Mouse (Mus musculus) limb, embryonic 14.5 days (tissue): ENCODE data around the gene Grip1. TPM values are rescaled to one million over a fixed set of nuclear protein-coding genes. Genes with fewer than 3 reads are reported as not detected.
A peak's percentile ranks its signal among the peaks of the same experiment; 100 is the strongest.

Experiments used
- ATAC-seq: fragments of 200-750 bp; cut with Nextera tagmentation; 2 replicates; pipeline ENCODE4 v1.8.0; 2017; ENCODE audit warnings: low read depth, moderate number of reproducible peaks, moderate TSS enrichment; ENCODE audit not compliant: low FRiP score
- DNase-seq: peaks from one replicate; pipeline ENCODE4 v3.0.0-alpha.2; 2015; ENCODE audit warnings: low spot score
- H3K27ac ChIP-seq: fragments of 300-500 bp; sonication (generic); replicated peaks from 2 replicates; pipeline ENCODE4 v1.5.1; 2014; ENCODE audit warnings: low read depth, mild to moderate bottlenecking, low read length, moderate library complexity, mixed read lengths
- H3K27me3 ChIP-seq: fragments of 300-500 bp; sonication (generic); 2 replicates; pipeline ENCODE4 v1.6.1; 2014; ENCODE audit warnings: low read length, mixed read lengths; ENCODE audit not compliant: control insufficient read depth, insufficient read depth
- H3K36me3 ChIP-seq: fragments of 300-500 bp; sonication (generic); 2 replicates; pipeline ENCODE4 v1.6.1; 2014; ENCODE audit warnings: mild to moderate bottlenecking, low read length, moderate library complexity, mixed read lengths; ENCODE audit not compliant: control insufficient read depth, insufficient read depth
- H3K4me1 ChIP-seq: fragments of 300-500 bp; sonication (generic); 2 replicates; pipeline ENCODE4 v1.6.1; 2014; ENCODE audit warnings: antibody characterized with exemption, low read length, mixed read lengths; ENCODE audit not compliant: control insufficient read depth, insufficient read depth
- H3K4me2 ChIP-seq: fragments of 300-500 bp; sonication (generic); replicated peaks from 2 replicates; pipeline ENCODE4 v1.6.1; 2014; ENCODE audit warnings: low read depth, mild to moderate bottlenecking, low read length, moderate library complexity; ENCODE audit not compliant: severe bottlenecking
- H3K4me3 ChIP-seq: fragments of 300-500 bp; sonication (generic); replicated peaks from 2 replicates; pipeline ENCODE4 v1.5.1; 2014; ENCODE audit warnings: low read length
- H3K9ac ChIP-seq: fragments of 300-500 bp; sonication (generic); 2 replicates; pipeline ENCODE4 v1.6.1; 2014; ENCODE audit warnings: mild to moderate bottlenecking, low read depth, low read length, moderate library complexity; ENCODE audit not compliant: severe bottlenecking
- H3K9me3 ChIP-seq: fragments of 300-500 bp; sonication (generic); 2 replicates; pipeline ENCODE4 v1.6.1; 2016; ENCODE audit warnings: low read length; ENCODE audit not compliant: control insufficient read depth
- POLR2A ChIP-seq: fragments of 200-500 bp; IDR thresholded peaks from 2 replicates; pipeline ENCODE4 v1.8.0; 2012; ENCODE audit warnings: inconsistent platforms, mild to moderate bottlenecking, moderate library complexity, borderline replicate concordance; ENCODE audit not compliant: insufficient read depth, insufficient read length; ENCODE audit errors: extremely low read depth
- WGBS: fragments of 180-500 bp; shearing (Covaris S2); extraction: QIAGEN DNeasy Blood & Tissue Kit; methylation state at CpG from one replicate; pipeline ENCODE4 v1.1.7; 2014; 5-methylcytosine and 5-hydroxymethylcytosine counted together
- polyA plus RNA-seq, 2 experiments: library from polyadenylated mRNA; depleted of rRNA in 1 of 2; stranded (reverse) in 1 of 2; unstranded in 1 of 2; fragments of >200 nt; fragmentation: Nextera tagmentation in 1 of 2; extraction: Ambion mirVana in 1 of 2; gene quantifications; 2 replicates each; pipeline versions ENCODE4 v1.2.1 to v1.2.3; 2012 to 2014

Grip1 gene
- polyA plus RNA-seq (2012; rRNA removed) (6.7 and 7.6 TPM in 2 replicates), polyA plus RNA-seq (2014; fragmentation: Nextera tagmentation; extraction: Ambion mirVana) (5.7 and 5.9 TPM in 2 replicates)

DNA sequence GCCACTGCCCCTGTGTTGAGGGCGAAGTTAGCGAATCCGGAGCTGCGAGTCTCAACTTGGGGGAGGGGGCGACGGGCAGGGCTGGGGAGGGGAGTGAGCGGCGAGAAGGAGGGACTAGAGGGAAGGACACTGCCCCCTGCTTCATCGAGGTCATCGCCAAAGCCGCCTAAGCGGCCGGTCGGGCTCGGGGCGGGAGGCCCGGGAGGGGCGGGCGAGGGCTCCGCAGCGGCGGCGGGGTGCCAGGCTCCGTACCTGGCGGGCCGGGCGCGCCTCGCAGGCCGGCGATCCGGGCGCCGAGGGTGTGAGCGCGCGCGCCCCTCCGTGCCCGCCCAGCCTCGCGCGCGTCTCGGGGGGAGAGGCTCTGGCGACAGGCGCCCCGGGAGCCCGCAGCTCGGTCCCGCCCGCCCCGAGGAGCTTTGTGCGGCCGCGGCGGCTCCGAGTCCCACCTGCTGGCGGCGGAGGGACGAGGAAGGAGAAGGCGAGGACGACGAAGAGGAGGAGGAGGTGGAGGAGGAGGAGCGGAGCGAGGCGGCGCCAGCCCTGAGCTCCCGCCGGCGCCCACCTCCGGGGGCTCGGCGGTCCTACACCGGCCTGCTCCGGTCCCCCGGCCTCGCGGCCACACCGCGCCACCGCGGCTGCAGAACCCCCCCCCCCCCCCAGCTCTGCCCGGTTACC lies at the start of gene Grip1:
TSS of gene Grip1 (plus strand) at position 400 of the 675 bp plus-strand sequence.
- TF ChIP-seq POLR2A = no peak
- Histone ChIP-seq H3K9ac (peak within 1 kb of the TSS; percentile 81), H3K4me1 (peaks cover 7% of the 10 kb centered on the region; the same call in 1 of the 2 replicates), H3K27ac (peak within 1 kb of the TSS; percentile 71), H3K9me3 (no peaks in the 10 kb centered on the region), H3K4me2 (peak within 1 kb of the TSS; percentile 93), H3K4me3 (peak within 1 kb of the TSS; percentile 67), H3K27me3 (no peaks in the 10 kb centered on the region), H3K36me3 (no peaks in the 10 kb centered on the region)
- DNase-seq (peak; percentile 32), ATAC-seq (peak; percentile 85)
- WGBS = under 1% methylated on average over 16 of the region's 84 CpGs

DNA sequence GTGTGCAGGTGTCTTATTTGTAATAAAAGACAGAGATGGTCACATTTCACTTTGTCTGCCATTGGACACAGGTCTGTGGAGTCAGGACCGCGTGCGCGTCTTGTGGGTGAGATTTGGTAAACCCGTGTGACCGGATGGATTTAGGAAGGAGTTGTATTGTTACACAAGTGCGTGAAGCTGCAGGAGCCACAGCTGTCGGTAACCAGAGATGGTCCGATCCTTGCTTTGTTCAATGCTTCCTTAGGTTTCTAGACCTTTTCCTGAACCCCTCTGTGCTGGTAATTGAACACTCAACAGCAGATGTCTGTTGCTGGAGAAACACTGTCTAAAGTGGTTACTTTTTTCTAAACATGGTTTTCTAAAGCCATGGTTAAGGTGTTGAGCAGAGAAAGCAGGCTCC lies 48.5 kb upstream of the Grip1 start:
- Histone ChIP-seq H3K36me3 (no peaks in the 10 kb centered on the region), H3K4me2 (no peak overlapping the region), H3K27me3 (no peaks in the 10 kb centered on the region), H3K27ac (no peak overlapping the region), H3K9me3 (no peaks in the 10 kb centered on the region), H3K4me3 (no peak overlapping the region), H3K4me1 (no peaks in the 10 kb centered on the region), H3K9ac (no peak overlapping the region)
- TF ChIP-seq POLR2A = no peak
- ATAC-seq = peak; percentile 71
- DNase-seq = peak; percentile 21
- 88% methylated on average over 9 of the region's 9 CpGs for WGBS

DNA sequence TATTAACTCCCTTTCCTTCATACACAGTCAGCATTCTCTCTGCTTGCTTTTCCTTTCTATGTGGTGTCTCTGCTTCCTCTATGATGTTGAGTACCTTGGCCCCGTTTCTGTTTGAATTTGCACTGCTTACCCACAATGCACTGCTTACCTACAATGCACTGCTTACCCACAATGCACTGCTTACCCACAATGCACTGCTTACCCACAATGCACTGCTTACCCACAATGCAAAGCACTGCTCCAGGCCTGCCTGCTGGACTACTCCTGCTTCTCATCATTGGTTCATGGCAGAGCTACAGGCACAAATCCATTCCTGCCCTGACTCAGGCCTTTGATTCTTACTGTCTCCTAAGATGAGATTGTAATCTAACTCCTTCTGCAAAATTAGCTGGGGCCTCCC lies 48.0 kb upstream of the Grip1 start:
- no peak overlapping the region for H3K4me2 ChIP-seq
- no peak overlapping the region for H3K9ac ChIP-seq
- no peaks in the 10 kb centered on the region for H3K4me1 ChIP-seq
- no peak overlapping the region for H3K4me3 ChIP-seq
- H3K27ac ChIP-seq = no peak overlapping the region
- H3K9me3 ChIP-seq = no peaks in the 10 kb centered on the region
- H3K27me3 ChIP-seq = no peaks in the 10 kb centered on the region
- no peaks in the 10 kb centered on the region for H3K36me3 ChIP-seq
- WGBS = 83% methylated on average over 1 of the region's 1 CpGs
- ATAC-seq (no peak), DNase-seq (no peak)
- no peak for TF ChIP-seq POLR2A

DNA sequence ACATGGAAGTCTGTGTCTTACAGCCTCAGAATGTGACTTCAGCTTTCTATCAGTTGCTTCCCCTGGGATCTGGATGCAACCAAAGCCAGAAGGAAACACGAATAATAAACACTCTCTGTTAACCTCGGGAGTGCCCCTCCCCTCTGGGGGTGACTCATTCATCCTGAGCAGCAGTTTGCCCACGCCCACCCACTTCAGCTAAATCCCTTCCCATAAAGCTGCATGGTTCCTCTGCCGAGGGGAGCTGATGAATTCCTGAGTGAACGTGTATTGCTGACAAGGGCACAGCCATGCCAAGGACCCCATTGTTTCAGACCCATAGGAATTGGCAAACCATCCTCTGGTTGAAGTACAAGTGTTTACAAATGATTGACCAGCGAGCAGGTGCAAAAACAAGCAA lies 45.3 kb upstream of the Grip1 start:
- TF ChIP-seq POLR2A = no peak

DNA sequence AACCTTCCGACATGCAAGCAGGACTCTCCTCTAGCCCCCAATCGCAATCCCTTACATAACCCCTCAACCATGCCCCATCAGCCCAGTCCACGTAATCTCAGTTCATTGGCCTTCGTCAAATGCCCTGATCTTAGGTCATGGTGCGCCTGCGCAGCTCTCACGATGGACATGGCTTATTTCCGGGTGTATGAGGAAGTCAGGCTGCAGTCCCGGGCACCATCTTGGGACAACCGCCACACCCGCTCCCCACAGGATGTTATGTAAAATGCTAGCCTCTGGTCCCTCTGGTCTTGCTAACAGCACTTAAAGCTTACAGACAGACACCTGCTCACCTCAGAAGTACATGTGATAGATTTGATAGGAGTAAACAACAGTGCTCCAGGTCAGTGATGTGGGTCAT lies 40.4 kb upstream of the Grip1 start:
- Histone ChIP-seq H3K4me2 (no peak overlapping the region), H3K27ac (no peak overlapping the region), H3K9ac (no peak overlapping the region), H3K27me3 (no peaks in the 10 kb centered on the region), H3K4me3 (no peak overlapping the region), H3K9me3 (no peaks in the 10 kb centered on the region), H3K36me3 (no peaks in the 10 kb centered on the region), H3K4me1 (no peaks in the 10 kb centered on the region)
- DNase-seq (no peak), ATAC-seq (no peak)
- no peak for TF ChIP-seq POLR2A
- 93% methylated on average over 11 of the region's 11 CpGs for WGBS

More for the DNA sequence above, 45.3 kb upstream of the Grip1 start:
- 27% methylated on average over 6 of the region's 6 CpGs for WGBS
- Histone ChIP-seq H3K4me3 (no peak overlapping the region), H3K9ac (no peak overlapping the region), H3K36me3 (no peaks in the 10 kb centered on the region), H3K9me3 (no peaks in the 10 kb centered on the region), H3K4me1 (no peaks in the 10 kb centered on the region), H3K27ac (no peak overlapping the region), H3K4me2 (no peak overlapping the region), H3K27me3 (no peaks in the 10 kb centered on the region)
- DNase-seq = peak; percentile 16
- no peak for ATAC-seq
